Mouse (Mus musculus) lung, postnatal 0 days (tissue): ENCODE data around the gene Gm44973.

Experiments
- CTCF ChIP-seq: IDR thresholded peaks from 2 replicates; pipeline ENCODE4 v1.5.1; 2016; ENCODE audit warnings: antibody characterized with exemption, mild to moderate bottlenecking
- EP300 ChIP-seq: IDR thresholded peaks from 2 replicates; pipeline ENCODE4 v1.6.1; 2016; ENCODE audit warnings: antibody characterized with exemption, mild to moderate bottlenecking, control low read depth

DNA sequence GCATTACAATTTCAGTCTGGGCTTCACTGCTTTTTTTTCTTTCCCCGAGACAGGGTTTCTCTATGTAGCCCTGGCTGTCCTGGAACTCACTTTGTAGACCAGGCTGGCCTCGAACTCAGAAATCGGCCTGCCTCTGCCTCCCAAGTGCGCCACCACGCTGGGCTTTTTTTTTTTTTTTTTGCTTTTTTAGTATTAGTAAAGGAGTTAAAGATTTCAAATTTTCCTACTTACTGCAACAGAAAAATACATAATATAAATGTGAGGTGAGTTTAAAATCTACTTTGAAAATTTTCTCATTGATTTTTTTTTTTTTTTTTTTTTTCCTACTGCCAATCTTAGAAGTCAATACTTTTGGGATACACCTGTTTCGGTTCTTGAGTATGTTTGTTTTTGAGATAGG is 49.6 kb downstream of the Gm44973 start:
- TF ChIP-seq EP300 = no peak
- TF ChIP-seq CTCF = no peak
